Mouse (Mus musculus) forebrain, embryonic 15.5 days (tissue): ENCODE measurements around the gene Pilra. TPM values are rescaled to one million over a fixed set of nuclear protein-coding genes. Genes with fewer than 3 reads are reported as not detected.

ENCODE experiments used
- ATAC-seq: fragments of 200-750 bp; cut with Nextera tagmentation; replicated peaks from 2 replicates; pipeline ENCODE4 v1.8.0; 2017; ENCODE audit warnings: mild to moderate bottlenecking, moderate TSS enrichment, moderate library complexity
- H3K27ac ChIP-seq: fragments of 300-500 bp; sonication (generic); replicated peaks from 2 replicates; pipeline ENCODE4 v1.5.1; 2015; ENCODE audit warnings: mild to moderate bottlenecking, inconsistent platforms
- H3K27me3 ChIP-seq: fragments of 300-500 bp; sonication (generic); 2 replicates; pipeline ENCODE4 v1.6.1; 2015; ENCODE audit warnings: inconsistent platforms
- H3K36me3 ChIP-seq: fragments of 300-500 bp; sonication (generic); 2 replicates; pipeline ENCODE4 v1.6.1; 2015; ENCODE audit warnings: mild to moderate bottlenecking, inconsistent platforms
- H3K4me1 ChIP-seq: fragments of 300-500 bp; sonication (generic); 2 replicates; pipeline ENCODE4 v1.6.1; 2015; ENCODE audit warnings: inconsistent platforms
- H3K4me2 ChIP-seq: fragments of 300-500 bp; sonication (generic); replicated peaks from 2 replicates; pipeline ENCODE4 v1.6.1; 2015; ENCODE audit warnings: mild to moderate bottlenecking, inconsistent platforms
- H3K4me3 ChIP-seq: fragments of 300-500 bp; sonication (generic); 2 replicates; pipeline ENCODE4 v1.5.1; 2015; ENCODE audit warnings: mild to moderate bottlenecking, inconsistent platforms
- H3K9ac ChIP-seq: fragments of 300-500 bp; sonication (generic); replicated peaks from 2 replicates; pipeline ENCODE4 v1.6.1; 2015; ENCODE audit warnings: mild to moderate bottlenecking, inconsistent platforms
- H3K9me3 ChIP-seq: fragments of 300-500 bp; sonication (generic); 2 replicates; pipeline ENCODE4 v1.6.1; 2016; ENCODE audit warnings: inconsistent platforms
- WGBS: fragments of 180-500 bp; shearing (Covaris S2); methylation state at CpG from one replicate; pipeline ENCODE4 v1.1.7; 2015; ENCODE audit warnings: mixed read lengths; 5-methylcytosine and 5-hydroxymethylcytosine counted together
- polyA plus RNA-seq: library from polyadenylated mRNA; unstranded; fragments of >200 nt; fragmentation: Nextera tagmentation; extraction: Ambion mirVana; gene quantifications from 2 replicates; pipeline ENCODE4 v1.2.1, GENCODE M21; 2015

Pilra gene
- polyA plus RNA-seq, 1 experiment from 2014 or later, result 0.42 TPM

DNA sequence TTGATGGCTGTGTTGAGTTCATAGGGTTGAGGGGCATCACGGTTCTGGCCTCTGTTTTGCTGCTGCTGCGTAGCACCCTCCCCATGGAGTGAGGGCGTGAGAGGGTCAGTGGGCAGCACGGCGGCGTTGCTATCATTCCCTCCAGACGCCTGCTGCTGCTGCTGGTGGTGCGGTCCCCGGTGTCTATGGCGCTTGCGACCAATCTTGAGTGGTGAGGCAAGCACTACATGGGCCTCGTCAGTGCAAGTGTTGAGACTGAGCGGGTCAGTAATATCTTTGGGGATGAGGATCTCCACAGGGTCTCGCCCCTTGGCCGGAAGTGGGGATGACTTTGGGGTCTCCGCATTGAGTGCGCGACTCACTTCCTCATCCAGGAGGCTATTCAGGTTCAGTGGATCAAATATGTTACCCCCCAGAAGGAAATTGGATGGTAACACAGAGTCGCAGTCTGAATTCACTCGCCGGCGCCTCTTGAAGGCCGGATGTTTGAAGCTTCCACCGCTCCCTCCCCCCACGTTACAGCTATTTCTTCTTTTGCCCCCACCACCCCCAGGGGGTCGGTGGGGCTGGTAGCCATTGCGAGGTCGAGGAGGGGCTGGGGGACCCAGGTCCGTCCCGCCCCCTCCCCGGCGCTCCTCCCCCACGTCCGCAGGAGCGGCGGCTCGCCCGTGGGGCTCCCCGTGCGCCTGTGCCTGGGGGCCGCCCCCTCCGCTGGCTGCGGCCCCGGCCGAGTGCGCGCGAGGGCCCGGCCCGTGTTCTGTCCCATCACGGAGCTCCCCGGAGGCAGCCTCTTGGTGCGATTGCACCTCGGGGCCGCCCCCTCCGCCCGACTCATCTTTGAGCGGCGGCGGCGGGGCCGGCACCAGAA is 50.7 kb downstream of the Pilra start:
- peak overlapping the region; percentile 99 for H3K27ac ChIP-seq
- peak overlapping the region; percentile 95 for H3K4me2 ChIP-seq
- no peaks in the 10 kb centered on the region for H3K27me3 ChIP-seq
- H3K36me3 ChIP-seq, result peaks cover 38% of the 10 kb centered on the region
- peak overlapping the region; percentile 95 for H3K9ac ChIP-seq
- H3K4me1 ChIP-seq, result peaks cover 53% of the 10 kb centered on the region
- ATAC-seq, result peak; percentile 3
- 5% methylated on average over 49 of the region's 62 CpGs for WGBS
- H3K9me3 ChIP-seq, result no peaks in the 10 kb centered on the region
- peak overlapping the region; percentile 86 for H3K4me3 ChIP-seq

DNA sequence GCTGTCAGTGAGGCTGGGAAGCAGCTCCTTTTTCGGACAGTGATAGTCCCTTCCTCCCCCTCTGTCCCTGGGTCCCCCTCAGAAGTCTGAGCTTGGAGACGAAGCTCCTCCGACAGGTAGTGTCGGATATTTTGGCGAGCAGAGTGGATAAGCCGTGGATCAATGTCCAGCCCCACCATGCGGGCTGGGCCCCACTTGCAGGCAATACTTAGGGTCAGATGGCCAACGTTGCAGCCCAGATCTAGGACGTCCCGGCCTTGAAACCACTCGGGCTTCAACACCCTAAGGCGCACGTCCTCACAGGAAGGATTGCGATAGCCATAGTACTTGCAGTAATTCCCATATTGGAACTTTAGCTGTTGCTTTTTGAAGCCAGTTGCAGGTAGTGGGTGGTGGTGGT is 51.5 kb downstream of the Pilra start:
- no peaks in the 10 kb centered on the region for H3K9me3 ChIP-seq
- WGBS, result 88% methylated on average over 14 of the region's 14 CpGs
- H3K27ac ChIP-seq, result no peak overlapping the region
- H3K9ac ChIP-seq, result peak overlapping the region; percentile 95
- H3K36me3 ChIP-seq, result peaks cover 43% of the 10 kb centered on the region
- no peak for ATAC-seq
- peak overlapping the region; percentile 95 for H3K4me2 ChIP-seq
- peaks cover 62% of the 10 kb centered on the region for H3K4me1 ChIP-seq
- H3K27me3 ChIP-seq, result no peaks in the 10 kb centered on the region
- peak overlapping the region; percentile 86 for H3K4me3 ChIP-seq

DNA sequence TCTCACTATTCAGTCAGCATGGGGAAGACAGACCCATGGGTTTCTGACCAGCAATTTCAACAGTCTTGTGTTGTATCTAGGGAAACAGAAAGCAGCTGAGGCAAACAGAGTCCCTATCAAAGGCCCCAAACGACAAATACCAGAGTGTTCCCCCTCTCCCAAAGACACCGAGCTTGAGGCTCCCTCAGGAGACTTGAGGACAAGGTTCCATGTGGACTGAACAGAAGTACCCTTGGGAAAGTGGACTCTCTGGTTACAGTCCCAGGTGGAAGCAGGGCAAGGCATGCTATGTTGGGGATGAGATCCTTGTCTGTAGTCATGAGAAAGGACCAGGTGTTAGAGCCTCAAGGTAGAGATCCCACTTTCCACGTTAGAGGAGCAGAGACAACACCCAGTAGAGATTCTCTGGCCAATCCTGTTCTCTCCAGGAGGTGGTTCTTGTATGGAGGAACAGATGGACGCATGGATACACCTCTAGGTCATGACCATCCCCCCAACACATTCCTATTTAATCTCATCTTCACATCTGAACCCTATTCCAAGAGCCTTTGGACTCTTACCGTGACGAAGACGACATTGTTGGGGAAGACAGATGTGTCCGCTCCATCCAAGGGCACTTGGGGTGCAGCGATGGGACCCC is 52.1 kb downstream of the Pilra start:
- ATAC-seq, result no peak
- Histone ChIP-seq H3K4me3 (peak overlapping the region; percentile 86), H3K4me1 (peaks cover 66% of the 10 kb centered on the region), H3K4me2 (peak overlapping the region; percentile 95), H3K27me3 (no peaks in the 10 kb centered on the region), H3K36me3 (peaks cover 43% of the 10 kb centered on the region), H3K27ac (no peak overlapping the region), H3K9ac (peak overlapping the region; percentile 95), H3K9me3 (no peaks in the 10 kb centered on the region)
- 68% methylated on average over 9 of the region's 9 CpGs for WGBS

- no peaks in the 10 kb centered on the region for H3K9me3 ChIP-seq
- no peak for ATAC-seq
- WGBS, result 87% methylated on average over 13 of the region's 13 CpGs
- H3K27ac ChIP-seq, result no peak overlapping the region
- peak overlapping the region; percentile 95; the same call in 1 of the 2 replicates for H3K9ac ChIP-seq
- H3K4me2 ChIP-seq, result peak overlapping the region; percentile 95
- H3K4me1 ChIP-seq, result peaks cover 67% of the 10 kb centered on the region
- H3K27me3 ChIP-seq, result no peaks in the 10 kb centered on the region
- H3K36me3 ChIP-seq, result peaks cover 43% of the 10 kb centered on the region
- H3K4me3 ChIP-seq, result peak overlapping the region; percentile 86
Measured at GRCm38 (mm10) chr5:137782776-137783522, 53.1 kb downstream of the Pilra start.

DNA sequence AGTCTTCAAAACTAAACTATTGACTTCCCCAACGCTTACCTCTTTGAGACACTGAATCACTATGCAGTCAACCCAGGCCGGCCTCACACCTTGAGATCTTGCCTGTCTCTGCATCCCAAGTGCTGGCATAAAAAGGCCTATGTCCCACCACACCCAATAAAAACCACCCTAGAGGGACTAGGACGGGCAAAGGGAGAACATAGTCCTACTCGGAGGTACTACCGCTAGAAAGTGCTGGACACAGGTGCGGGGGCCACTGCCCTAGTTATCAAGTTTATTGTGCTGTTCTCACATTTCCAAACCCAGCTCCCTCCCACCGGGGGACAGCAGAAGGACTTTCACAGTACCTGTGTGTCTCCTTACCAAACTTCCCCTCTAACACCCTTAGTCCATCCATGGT is 54.4 kb downstream of the Pilra start:
- Histone ChIP-seq H3K4me3 (no peak overlapping the region), H3K4me1 (peaks cover 65% of the 10 kb centered on the region), H3K27me3 (no peaks in the 10 kb centered on the region), H3K36me3 (peaks cover 43% of the 10 kb centered on the region), H3K9me3 (no peaks in the 10 kb centered on the region), H3K9ac (0 out of 2 replicates have a peak overlapping the region, but pooled peaks have one; percentile 14), H3K27ac (no peak overlapping the region), H3K4me2 (no peak overlapping the region)
- ATAC-seq, result no peak
- 93% methylated on average over 7 of the region's 7 CpGs for WGBS

DNA sequence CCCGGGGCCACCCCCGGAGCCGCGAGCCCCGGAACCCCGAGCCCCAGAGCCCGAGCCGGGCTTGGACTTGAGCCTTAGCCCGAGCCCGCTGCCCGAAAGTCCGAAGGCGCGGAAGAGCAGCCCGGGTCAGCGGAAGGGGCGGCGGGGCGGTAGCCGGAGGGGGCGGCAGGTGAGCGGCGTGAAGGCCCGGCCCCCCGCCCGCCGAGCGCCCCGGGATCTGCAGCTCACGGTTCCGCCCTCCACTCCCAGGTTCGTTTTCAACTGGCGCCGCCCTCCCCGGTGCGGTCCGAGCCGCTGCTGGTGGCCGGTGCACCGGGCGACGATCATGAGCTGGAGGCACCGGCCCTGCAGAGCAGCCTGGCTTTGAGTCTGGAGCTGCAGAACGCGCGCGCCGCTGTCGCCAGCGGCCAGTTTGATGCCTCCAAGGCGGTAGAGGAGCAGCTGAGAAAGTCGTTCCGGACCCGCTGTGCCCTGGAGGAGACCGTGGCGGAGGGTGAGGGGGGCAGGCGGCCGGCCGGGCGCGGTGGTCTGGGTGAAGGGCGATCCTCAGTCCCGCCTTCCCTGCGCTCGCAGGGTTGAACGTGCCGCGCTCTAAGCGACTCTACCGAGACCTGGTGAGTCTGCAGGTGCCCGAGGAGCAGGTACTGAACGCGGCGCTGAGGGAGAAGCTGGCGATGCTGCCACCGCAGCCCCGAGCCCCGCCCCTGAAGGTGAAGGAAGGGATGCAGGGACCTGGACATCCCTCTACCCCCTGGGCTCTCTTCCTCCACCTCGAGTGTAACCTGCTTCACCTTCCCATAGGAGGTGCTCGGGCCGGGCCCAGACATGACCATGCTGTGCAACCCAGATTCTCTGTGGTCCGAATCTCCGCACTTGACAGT is 56.8 kb downstream of the Pilra start:
- under 1% methylated on average over 80 of the region's 83 CpGs for WGBS
- peaks cover 55% of the 10 kb centered on the region for H3K4me1 ChIP-seq
- H3K9me3 ChIP-seq, result no peaks in the 10 kb centered on the region
- peak overlapping the region; percentile 99 for H3K4me2 ChIP-seq
- no peaks in the 10 kb centered on the region for H3K27me3 ChIP-seq
- peaks cover 39% of the 10 kb centered on the region for H3K36me3 ChIP-seq
- peak overlapping the region; percentile 92 for H3K27ac ChIP-seq
- ATAC-seq, result peak; percentile 14; the same call in 1 of the 2 replicates
- H3K9ac ChIP-seq, result peak overlapping the region; percentile 97
- peak overlapping the region; percentile 99 for H3K4me3 ChIP-seq

- Histone ChIP-seq H3K9ac (peak within 1 kb of the TSS; percentile 97), H3K27ac (peak within 1 kb of the TSS; percentile 92), H3K4me1 (peaks cover 48% of the 10 kb centered on the region), H3K4me2 (peak within 1 kb of the TSS; percentile 99), H3K27me3 (no peaks in the 10 kb centered on the region), H3K9me3 (no peaks in the 10 kb centered on the region), H3K4me3 (peak within 1 kb of the TSS; percentile 99), H3K36me3 (peaks cover 37% of the 10 kb centered on the region)
- under 1% methylated on average over 30 of the region's 31 CpGs for WGBS
- peak; percentile 97 for ATAC-seq
Measured at GRCm38 (mm10) chr5:137778635-137779034, 57.4 kb downstream of the Pilra start, which contains the start of gene Ppp1r35. Gene Ppp1r35 (plus strand): TSS chr5:137778849.

GRCm38 (mm10) chr5:137777267-137777845 is 58.7 kb downstream of the Pilra start:
- no peak overlapping the region for H3K4me2 ChIP-seq
- H3K4me3 ChIP-seq, result no peak overlapping the region
- no peaks in the 10 kb centered on the region for H3K9me3 ChIP-seq
- peaks cover 24% of the 10 kb centered on the region for H3K36me3 ChIP-seq
- 86% methylated on average over 7 of the region's 7 CpGs for WGBS
- no peak overlapping the region; the same call in 1 of the 2 replicates for H3K9ac ChIP-seq
- no peaks in the 10 kb centered on the region for H3K27me3 ChIP-seq
- no peak for ATAC-seq
- no peak overlapping the region for H3K27ac ChIP-seq
- peaks cover 35% of the 10 kb centered on the region for H3K4me1 ChIP-seq

GRCm38 (mm10) chr5:137776408-137776918 is 59.6 kb downstream of the Pilra start:
- WGBS, result 37% methylated on average over 5 of the region's 5 CpGs
- H3K9ac ChIP-seq, result no peak overlapping the region
- no peak overlapping the region for H3K4me3 ChIP-seq
- no peak for ATAC-seq
- H3K27ac ChIP-seq, result no peak overlapping the region
- peaks cover 15% of the 10 kb centered on the region for H3K36me3 ChIP-seq
- H3K4me1 ChIP-seq, result peaks cover 26% of the 10 kb centered on the region
- H3K27me3 ChIP-seq, result no peaks in the 10 kb centered on the region
- no peak overlapping the region for H3K4me2 ChIP-seq
- no peaks in the 10 kb centered on the region for H3K9me3 ChIP-seq

- Histone ChIP-seq H3K4me2 (no peak overlapping the region), H3K36me3 (peaks cover 8% of the 10 kb centered on the region), H3K27ac (no peak overlapping the region), H3K9ac (no peak overlapping the region), H3K4me1 (peaks cover 20% of the 10 kb centered on the region), H3K9me3 (no peaks in the 10 kb centered on the region), H3K27me3 (no peaks in the 10 kb centered on the region), H3K4me3 (no peak overlapping the region)
- WGBS, result 87% methylated on average over 2 of the region's 2 CpGs
- no peak for ATAC-seq
Measured at GRCm38 (mm10) chr5:137775587-137776290, 60.3 kb downstream of the Pilra start.
